Mouse (Mus musculus) bone marrow macrophage, adult 2 months (primary cell): ENCODE measurements around the gene Bbx.

ENCODE experiments used
- CTCF ChIP-seq: IDR thresholded peaks from 2 replicates; pipeline ENCODE4 v1.5.1; 2012; ENCODE audit warnings: low read depth, mild to moderate bottlenecking, low read length, moderate library complexity
- POLR2A ChIP-seq: IDR thresholded peaks from 2 replicates; pipeline ENCODE4 v1.6.1; 2012; ENCODE audit warnings: mild to moderate bottlenecking, low read depth, low read length, borderline replicate concordance

- TF ChIP-seq CTCF = no peak
- TF ChIP-seq POLR2A = no peak
Measured at GRCm38 (mm10) chr16:50445014-50445413, 12.8 kb upstream of the Bbx start.
